Mouse (Mus musculus) midbrain, postnatal 0 days (tissue): Measurements from ENCODE around the gene Gm7879. TPM values are rescaled to one million over a fixed set of nuclear protein-coding genes. Genes with fewer than 3 reads are reported as not detected.

ENCODE experiments used
- ATAC-seq: fragments of 200-750 bp; cut with Nextera tagmentation; 2 replicates; pipeline ENCODE4 v1.8.0; 2017; ENCODE audit warnings: moderate number of reproducible peaks, mild to moderate bottlenecking, moderate TSS enrichment, moderate library complexity; ENCODE audit not compliant: low FRiP score
- DNase-seq: peaks from one replicate; pipeline ENCODE4 v3.0.0-alpha.2; 2015; ENCODE audit warnings: low spot score
- H3K27ac ChIP-seq: fragments of 300-500 bp; sonication (generic); 2 replicates; pipeline ENCODE4 v1.5.1; 2014; ENCODE audit warnings: low read depth, mild to moderate bottlenecking, low read length, mixed read lengths
- H3K27me3 ChIP-seq: fragments of 300-500 bp; sonication (generic); 2 replicates; pipeline ENCODE4 v1.6.1; 2014; ENCODE audit warnings: low read length, control low read depth, mixed read lengths; ENCODE audit not compliant: insufficient read depth
- H3K36me3 ChIP-seq: fragments of 300-500 bp; sonication (generic); 2 replicates; pipeline ENCODE4 v1.6.1; 2014; ENCODE audit warnings: low read length, control low read depth, mixed read lengths; ENCODE audit not compliant: insufficient read depth
- H3K4me1 ChIP-seq: fragments of 300-500 bp; sonication (generic); 2 replicates; pipeline ENCODE4 v1.6.1; 2014; ENCODE audit warnings: mild to moderate bottlenecking, control low read depth, antibody characterized with exemption, low read length, mixed read lengths; ENCODE audit not compliant: insufficient read depth
- H3K4me2 ChIP-seq: fragments of 300-500 bp; sonication (generic); 2 replicates; pipeline ENCODE4 v1.6.1; 2014; ENCODE audit warnings: low read depth, mild to moderate bottlenecking, low read length, mixed read lengths; ENCODE audit not compliant: poor library complexity, severe bottlenecking
- H3K4me3 ChIP-seq: fragments of 300-500 bp; sonication (generic); 2 replicates; pipeline ENCODE4 v1.5.1; 2014; ENCODE audit warnings: low read depth, mild to moderate bottlenecking, low read length, moderate library complexity
- H3K9ac ChIP-seq: fragments of 300-500 bp; sonication (generic); replicated peaks from 2 replicates; pipeline ENCODE4 v1.6.1; 2014; ENCODE audit warnings: mild to moderate bottlenecking, low read length, moderate library complexity, mixed read lengths; ENCODE audit not compliant: poor library complexity, severe bottlenecking
- H3K9me3 ChIP-seq: fragments of 300-500 bp; sonication (generic); 2 replicates; pipeline ENCODE4 v1.6.1; 2016; ENCODE audit warnings: low read length, control low read depth
- CTCF ChIP-seq: IDR thresholded peaks from 2 replicates; pipeline ENCODE4 v1.5.1; 2016; ENCODE audit warnings: antibody characterized with exemption, mild to moderate bottlenecking
- WGBS: fragments of 180-500 bp; shearing (Covaris S2); extraction: QIAGEN DNeasy Blood & Tissue Kit; methylation state at CpG from one replicate; pipeline ENCODE4 v1.1.7; 2014; 5-methylcytosine and 5-hydroxymethylcytosine counted together
- polyA plus RNA-seq: library from polyadenylated mRNA; unstranded; fragments of >200 nt; fragmentation: Nextera tagmentation; extraction: Ambion mirVana; gene quantifications from 2 replicates; pipeline ENCODE4 v1.2.1, GENCODE M21; 2015
- total RNA-seq: library from RNA; depleted of rRNA; stranded (reverse); fragments of >200 nt; gene quantifications from 2 replicates; pipeline ENCODE4 v1.2.3, GENCODE M21; 2014; rRNA removed

Gene Gm7879
- total and polyA plus RNA-seq, 2 experiments from 2014 or later: 0.26 TPM; not detected in 1

DNA sequence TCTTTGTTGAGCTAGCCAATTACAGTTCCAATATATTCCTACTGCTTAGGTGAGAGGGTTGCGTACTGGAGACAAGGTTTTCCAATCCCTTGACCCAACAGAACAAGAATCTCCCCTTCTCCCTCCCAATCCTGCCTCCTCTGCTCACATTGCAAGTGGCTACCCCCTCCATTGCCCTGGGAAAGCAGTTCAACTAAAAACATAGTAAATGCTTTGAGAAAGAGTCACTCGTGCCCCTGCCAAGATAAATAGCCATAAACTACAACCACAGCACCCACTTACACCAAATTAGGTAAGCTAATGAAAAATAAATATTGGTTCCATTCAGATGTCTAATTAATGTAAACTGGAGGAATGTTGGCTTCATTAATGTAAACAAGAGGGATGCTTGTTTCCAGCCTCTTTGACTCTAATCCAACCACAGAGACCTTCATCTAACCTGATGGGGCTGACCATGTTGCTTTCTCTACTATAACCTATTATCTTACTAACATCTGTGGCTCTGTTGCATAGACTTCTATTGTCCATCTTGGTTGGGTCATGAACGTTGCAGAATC, 47.0 kb downstream of the Gm7879 start:
- no peaks in the 10 kb centered on the region for H3K9me3 ChIP-seq
- H3K9ac ChIP-seq: no peak overlapping the region
- ATAC-seq (no peak), DNase-seq (no peak)
- H3K27me3 ChIP-seq: no peaks in the 10 kb centered on the region
- no peaks in the 10 kb centered on the region for H3K4me1 ChIP-seq
- no peak overlapping the region for H3K4me2 ChIP-seq
- H3K36me3 ChIP-seq: no peaks in the 10 kb centered on the region
- H3K27ac ChIP-seq: no peak overlapping the region
- WGBS: 79% methylated on average over 3 of the region's 3 CpGs
- no peak overlapping the region for H3K4me3 ChIP-seq
- TF ChIP-seq CTCF: no peak

DNA sequence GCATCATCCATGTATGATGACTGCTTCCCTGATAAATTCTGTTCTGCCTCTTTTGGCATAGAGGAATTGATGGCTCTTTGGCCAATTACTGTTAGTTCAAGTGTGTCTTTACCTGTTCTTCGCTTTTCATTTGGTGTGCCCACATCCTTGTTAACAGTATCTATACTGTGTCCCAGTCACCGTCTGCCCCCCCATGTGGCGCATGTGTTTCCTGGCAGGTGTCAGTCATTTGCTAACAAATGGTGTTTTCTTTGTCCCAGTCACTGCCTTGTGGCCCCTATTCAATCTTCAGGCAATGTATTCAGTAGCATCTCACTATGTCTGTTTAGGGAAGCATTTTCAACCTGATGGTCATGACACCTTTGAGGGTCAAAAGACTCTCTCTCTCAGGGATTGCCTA, 48.1 kb downstream of the Gm7879 start:
- H3K27me3 ChIP-seq: no peaks in the 10 kb centered on the region
- H3K4me2 ChIP-seq: no peak overlapping the region
- DNase-seq: no peak
- H3K27ac ChIP-seq: no peak overlapping the region
- no peaks in the 10 kb centered on the region for H3K9me3 ChIP-seq
- TF ChIP-seq CTCF: no peak
- H3K4me3 ChIP-seq: no peak overlapping the region
- ATAC-seq: no peak
- 90% methylated on average over 3 of the region's 3 CpGs for WGBS
- no peaks in the 10 kb centered on the region for H3K4me1 ChIP-seq
- no peaks in the 10 kb centered on the region for H3K36me3 ChIP-seq
- no peak overlapping the region for H3K9ac ChIP-seq

Other genes starting within 250 kb of the Gm7879 start
- 0.55 TPM in 1 of 2 replicates, not detected in the other for gene Bst1, start 94.3 kb upstream of the Gm7879 start, total RNA-seq
- 0.16 and 0.21 TPM in 2 replicates for gene Bst1, start 94.3 kb upstream of the Gm7879 start, polyA plus RNA-seq
- gene Fbxl5, start 91.5 kb upstream of the Gm7879 start, total RNA-seq: 122 and 140 TPM in 2 replicates
- gene Fbxl5, start 91.5 kb upstream of the Gm7879 start, polyA plus RNA-seq: 84.5 and 85.2 TPM in 2 replicates
- 3.1 and 4.1 TPM in 2 replicates for gene Cd38, start 44.6 kb upstream of the Gm7879 start, total RNA-seq
- 2.3 and 2.5 TPM in 2 replicates for gene Cd38, start 44.6 kb upstream of the Gm7879 start, polyA plus RNA-seq
- 9.1 and 10.1 TPM in 2 replicates for gene Fgfbp1, start 68.6 kb downstream of the Gm7879 start, total RNA-seq
- 14.3 and 16.3 TPM in 2 replicates for gene Fgfbp1, start 68.6 kb downstream of the Gm7879 start, polyA plus RNA-seq
- gene Prom1, start 188.9 kb downstream of the Gm7879 start, total RNA-seq: 13.4 and 22.6 TPM in 2 replicates
- gene Prom1, start 188.9 kb downstream of the Gm7879 start, polyA plus RNA-seq: 14.2 and 15.2 TPM in 2 replicates